Mouse (Mus musculus) frontal cortex, adult (tissue): ENCODE data around the gene Fam189a1.

ENCODE experiments used
- ATAC-seq: cut with Nextera tagmentation; 2 replicates; pipeline ENCODE4 v1.9.2; 2017; ENCODE audit warnings: mild to moderate bottlenecking, moderate library complexity, mixed read lengths; ENCODE audit not compliant: low TSS enrichment

The Fam189a1 gene

DNA sequence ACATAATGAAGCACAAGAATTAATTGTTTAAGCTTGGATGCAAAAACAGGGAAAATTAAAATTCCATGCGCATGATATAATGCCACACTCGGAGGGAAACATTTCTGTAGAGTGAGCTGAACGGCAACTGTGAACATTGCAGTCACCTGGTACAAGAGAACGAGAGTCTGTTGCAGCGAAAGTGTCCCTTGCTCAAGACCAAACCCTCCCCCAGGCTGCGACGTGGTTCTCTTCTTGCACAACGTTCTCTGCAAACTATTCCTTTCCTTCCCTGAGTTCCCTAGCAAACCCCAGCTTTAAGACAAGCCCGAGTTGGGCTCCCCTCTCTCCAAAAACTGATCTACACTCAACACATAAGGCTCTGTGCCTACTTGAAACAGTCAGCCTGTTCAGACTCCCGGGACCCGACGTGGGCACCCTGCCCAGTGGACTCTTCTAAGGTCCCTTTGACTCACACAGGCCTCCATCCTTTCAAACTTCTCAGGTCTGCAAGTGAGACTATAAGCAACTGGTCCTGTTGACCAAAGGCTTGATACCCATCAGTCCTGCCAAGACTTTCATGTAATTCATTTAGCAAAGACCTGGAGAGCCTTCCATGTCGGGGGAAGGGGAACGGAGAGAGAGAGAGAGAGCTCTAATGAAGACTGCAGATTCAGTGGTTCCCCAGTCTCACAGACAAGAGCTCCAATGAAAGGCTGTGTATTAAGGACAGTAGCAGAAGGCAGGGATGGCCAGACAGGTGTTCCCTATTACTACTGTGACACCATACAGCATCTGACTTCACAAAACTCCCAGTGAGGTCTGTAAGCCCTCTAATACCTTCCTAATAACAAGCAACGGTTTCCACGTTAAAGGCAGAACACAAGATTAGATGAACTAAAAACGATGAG, 51.9 kb downstream of the Fam189a1 start:
- no peak for ATAC-seq

DNA sequence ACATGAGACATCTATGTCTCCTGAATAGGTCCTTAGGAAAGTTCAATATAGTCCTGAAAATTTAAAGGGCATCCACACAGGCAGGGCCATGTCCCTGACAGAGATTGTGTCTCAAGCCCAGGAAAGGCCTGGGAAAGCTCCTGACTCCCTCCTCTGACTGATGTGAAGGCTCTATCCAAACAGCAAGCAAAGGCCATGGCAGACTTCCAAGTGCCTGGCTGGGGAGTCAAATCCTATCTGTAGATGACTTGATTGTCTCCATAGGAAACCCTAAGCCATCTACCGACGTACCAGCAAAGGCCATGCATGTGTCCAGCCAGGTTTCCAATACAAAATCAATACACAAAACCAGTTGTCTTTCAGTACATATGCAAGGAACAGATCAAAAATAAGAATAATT, 54.7 kb downstream of the Fam189a1 start:
- ATAC-seq, result no peak

DNA sequence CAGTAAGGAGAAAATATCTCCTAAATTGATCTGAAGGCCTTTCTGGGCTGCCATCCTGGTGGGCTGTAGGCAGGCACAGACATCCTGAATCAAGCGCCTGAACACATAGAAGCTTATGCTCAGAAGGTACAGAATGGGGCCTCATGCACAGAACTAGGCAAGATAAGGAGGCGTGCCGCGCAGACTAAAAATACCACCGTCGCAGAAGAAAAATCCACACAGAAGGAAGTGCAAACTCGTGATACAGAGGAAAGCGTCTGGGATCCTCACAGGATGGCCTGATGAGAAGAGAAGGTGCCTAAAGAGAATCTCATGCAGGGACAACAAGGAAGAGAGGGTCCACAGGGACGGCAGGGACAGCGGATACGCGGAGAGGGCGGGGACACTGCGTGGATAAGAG, 58.7 kb downstream of the Fam189a1 start:
- peak; percentile 62 for ATAC-seq

DNA sequence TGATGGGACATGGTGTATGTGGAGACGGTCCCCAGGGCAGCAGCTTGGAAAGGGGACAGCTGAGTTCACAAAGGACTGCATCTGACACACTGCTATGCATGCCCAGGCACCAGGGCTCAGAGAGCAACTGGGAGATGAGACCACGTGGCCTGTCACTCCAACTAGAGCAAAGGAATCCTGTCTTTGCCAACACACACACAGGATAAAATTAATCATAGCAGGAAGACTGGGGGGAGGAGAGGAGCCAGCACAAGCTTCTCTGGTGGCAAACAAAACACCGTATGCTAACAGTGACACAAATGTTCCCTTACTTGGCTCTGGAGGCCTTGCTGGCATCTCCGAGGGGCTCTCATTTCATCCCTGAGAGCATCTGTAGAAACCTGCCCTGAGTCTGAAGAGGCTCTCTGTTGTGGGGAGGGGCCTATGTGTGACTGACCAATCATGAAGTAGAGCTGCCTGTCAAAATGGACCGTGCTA, 60.7 kb downstream of the Fam189a1 start:
- ATAC-seq, result peak; percentile 38

DNA sequence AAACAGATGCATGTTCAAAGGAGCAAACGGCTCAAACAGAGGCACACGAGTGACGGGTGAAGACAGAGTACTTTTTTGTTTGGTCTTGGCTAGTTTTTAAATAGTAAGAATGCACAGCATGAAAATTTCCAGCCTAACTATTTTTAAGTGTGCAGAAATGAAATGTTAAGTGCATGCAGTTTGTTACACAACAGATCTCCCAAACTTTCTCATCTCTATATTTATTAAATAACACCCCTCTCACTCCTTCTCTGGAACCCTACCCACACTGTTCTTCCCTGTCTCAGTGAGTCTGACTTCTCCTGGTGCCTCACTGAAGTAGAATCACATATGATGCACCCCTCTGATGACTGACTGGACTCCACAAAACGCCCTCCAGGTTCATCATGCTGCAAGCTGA, 63.1 kb downstream of the Fam189a1 start:
- ATAC-seq, result peak; percentile 54

DNA sequence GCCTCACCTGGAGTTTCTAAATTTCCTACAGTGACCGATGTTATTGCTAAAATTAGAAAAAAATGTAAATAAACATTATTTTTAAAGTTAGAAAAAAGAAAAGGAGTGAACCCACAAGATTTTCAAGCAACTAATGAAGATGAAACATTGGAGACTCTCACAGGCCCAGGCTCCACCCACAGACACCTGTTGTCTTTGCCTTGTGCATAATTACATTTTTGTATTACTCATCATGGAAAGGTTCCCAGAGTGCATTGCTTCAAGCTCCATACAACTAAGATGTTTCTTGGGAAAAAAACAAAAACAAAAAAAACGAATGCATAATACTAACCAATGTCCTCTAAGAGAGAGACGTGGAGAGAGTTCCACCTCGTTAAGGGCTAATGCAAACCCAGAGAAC, 64.9 kb downstream of the Fam189a1 start:
- no peak for ATAC-seq

DNA sequence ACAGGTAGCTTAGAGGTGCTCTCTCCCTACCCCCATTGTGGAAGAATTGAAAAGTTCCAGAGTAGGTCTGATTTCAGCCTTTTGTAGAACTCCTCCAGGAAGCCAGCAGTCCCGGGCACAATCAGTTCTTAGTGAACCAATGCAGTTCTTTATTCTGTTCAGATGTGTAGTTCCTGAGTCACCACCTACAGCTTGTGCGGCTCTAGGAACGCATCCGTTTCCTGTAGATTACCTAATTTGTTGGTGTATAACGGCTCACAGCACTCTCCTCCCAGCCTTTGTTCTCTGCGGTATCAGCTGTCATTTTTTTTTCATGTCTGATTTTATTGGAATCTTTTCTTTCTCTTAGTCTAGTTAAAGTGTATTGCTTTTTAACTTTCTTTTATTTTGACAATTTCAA, 70.4 kb downstream of the Fam189a1 start:
- no peak for ATAC-seq

DNA sequence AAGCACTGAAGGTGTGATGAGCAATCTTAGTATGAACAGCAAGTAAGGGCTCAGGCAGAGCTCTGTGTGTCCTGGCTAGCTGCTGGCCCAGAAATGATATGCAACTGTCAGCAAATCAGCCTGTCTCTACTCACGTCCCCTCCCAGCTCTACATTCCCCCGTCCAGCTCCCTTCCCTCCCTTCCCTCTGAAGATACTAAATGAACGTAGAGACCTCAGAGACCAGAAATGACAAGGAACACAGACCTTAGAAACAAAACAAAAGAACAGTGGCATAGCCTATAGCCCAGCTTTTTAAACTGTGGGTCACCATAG, 73.6 kb downstream of the Fam189a1 start:
- no peak; the same call in 1 of the 2 replicates for ATAC-seq

DNA sequence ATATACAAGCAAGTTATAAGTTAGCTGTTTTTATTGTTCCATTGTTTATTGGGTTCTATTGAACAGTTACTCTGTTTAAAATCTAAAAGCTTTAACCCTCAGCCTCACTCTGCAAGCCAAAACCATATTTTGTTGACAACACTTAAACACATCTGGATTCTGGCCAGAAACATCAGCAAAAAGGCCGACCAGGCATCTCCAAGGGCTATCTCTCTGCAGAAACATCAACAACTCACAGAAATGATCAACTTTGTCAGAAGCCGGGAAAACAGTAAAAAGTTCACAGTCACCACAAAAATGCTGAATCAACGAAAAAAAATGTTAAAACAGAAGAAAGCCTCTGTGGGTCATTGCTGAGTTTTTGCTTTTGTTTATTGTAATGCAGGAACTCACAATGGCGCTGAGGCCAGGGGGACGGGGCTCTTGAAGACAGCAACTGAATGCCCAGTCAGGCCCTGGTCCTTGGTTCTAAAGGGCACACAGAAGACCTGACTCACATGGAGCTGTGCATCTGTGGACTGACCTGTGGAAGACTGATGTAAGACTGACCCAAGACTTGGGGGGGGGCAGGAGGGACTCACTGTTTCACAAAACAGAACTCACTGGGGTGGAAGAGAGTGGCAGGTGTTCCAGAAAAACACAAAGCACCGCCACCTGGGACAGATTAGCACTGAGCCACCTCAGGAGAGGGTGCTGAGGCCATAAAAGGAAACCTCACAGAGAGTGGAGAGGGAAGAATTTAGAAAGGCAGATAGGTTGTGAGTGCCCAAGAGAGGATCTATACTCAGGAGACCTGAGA, 74.2 kb downstream of the Fam189a1 start:
- no peak for ATAC-seq

DNA sequence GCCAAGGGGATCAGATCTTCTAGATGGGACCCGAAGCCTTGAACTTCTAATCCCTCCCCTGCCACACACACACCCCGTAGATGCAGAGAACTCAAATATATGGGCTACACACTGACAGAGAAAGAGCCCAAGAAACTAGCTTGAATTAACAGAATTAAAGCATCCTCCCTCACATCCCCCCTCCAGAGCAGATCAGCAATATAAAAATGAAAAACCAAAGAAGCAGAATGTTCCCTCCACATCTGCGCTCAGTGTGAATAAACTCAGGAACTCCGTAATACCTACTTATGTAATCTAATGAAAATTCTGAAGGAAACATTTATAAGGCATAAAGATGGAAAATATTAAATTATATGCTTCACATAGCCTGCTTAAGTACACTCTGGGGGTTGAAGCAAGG, 80.2 kb downstream of the Fam189a1 start:
- peak; percentile 38; the same call in 1 of the 2 replicates for ATAC-seq

DNA sequence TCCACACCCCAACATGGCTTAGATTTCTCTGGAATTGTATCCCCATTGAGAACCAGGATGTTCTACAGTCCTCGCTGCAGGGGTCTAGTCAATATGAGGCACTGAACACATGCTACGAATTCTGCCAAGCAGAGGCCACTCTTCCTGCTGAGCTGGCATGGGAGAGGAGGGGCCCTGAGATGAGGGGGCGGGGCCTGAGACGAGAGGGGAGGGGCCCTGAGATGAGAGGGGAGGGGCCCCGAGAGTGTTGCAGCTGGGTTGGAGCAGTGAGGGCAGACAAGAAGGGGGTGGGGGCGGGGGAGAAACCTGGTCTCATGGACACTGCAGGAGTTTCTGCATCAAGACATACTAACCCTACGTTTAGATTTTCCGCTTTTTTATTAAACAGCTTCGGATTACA, 82.2 kb downstream of the Fam189a1 start:
- no peak for ATAC-seq

DNA sequence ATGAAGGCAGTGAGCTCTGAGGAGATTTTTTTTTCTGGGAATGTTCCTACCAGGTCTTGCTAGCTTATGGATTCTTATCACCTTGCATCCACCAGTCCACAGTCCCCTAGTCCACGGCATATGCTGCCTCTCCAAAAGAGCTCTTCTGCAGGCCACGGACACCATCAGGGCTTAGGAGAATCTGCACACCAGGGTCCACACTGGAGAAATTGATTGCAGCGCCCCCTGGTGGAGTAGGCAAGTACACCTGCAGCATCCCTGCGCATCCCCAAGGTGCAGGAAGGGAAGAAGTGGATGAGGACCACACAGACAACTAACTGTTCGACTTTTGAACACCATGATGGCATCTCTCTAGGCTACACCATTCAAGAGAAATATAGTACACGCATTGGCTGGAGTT, 82.8 kb downstream of the Fam189a1 start:
- ATAC-seq, result peak; percentile 80

DNA sequence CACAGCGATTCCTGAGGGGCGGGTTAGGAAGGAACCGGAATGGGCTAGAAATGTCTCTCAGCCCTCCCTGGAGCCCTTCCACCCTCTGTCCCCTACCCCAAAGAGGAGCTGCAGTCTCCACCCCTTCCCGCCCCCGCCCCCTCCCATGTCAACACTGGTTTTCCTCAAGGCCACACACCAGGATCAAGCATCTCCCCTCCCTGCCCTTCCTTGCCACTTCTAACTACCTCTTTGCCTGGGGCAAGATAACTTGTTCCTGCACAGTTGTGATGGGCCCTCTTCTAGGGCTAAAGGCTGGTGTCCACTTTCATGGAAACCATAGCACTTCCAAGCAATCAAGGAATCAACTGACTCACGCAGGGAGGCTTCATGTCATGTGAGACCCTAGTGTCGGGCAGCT, 90.2 kb downstream of the Fam189a1 start:
- ATAC-seq, result no peak

DNA sequence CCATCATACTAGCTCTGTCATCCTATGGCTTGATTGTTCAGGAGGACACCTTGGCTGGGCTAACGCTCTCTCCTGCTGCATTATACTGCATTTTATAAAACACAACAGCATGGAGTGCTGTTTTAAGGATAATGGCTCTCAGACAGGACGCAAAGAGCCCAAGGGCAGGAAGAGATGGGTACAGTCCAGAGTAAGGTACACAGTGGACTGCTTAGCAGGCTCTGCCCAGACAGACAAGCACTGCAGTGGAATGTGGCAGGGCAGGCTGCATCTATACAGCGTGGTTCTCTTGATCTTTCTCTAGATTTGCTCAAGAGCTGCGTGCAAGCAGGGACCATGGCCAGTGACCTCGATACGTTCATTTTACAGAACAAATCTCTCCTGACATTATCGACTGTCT, 90.9 kb downstream of the Fam189a1 start:
- no peak for ATAC-seq

DNA sequence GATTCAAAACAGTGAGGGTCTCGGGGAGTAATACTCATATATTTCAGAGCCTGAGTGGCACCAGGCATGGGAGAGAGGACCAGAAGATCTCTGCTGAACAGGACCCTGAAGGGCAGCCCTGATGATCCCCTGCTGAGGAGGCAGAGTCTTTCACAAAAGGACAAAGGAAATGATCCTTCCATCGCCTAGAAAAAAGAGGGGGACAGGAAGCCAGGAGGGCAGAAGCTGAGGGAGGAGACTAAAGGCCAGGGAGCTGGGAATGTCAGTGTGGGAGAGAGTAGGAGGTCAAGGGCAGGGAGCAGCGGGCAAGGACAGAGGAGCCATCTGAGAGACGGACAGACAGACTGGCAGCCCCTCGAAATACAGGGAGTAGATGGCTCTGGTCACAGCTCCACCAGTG, 91.7 kb downstream of the Fam189a1 start:
- no peak for ATAC-seq

DNA sequence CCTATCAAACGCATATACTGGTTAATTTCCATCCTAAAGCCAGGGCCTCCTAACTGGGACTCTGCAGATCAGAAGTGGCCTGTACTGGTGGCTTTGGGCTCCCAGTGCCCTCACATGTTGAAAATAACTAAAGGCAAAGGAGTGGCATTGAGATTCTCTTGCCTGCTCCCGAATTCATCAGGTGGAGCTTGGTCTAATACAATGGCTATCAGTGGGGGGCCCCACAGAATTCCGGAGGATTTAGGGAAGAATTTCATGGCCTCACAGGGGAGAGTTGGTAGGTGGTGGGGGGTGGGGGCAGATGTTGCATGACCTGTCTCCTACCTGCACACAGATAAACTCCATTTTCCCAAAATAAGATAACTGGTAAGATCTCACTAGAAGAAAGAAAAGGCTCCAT, 92.3 kb downstream of the Fam189a1 start:
- ATAC-seq, result no peak

DNA sequence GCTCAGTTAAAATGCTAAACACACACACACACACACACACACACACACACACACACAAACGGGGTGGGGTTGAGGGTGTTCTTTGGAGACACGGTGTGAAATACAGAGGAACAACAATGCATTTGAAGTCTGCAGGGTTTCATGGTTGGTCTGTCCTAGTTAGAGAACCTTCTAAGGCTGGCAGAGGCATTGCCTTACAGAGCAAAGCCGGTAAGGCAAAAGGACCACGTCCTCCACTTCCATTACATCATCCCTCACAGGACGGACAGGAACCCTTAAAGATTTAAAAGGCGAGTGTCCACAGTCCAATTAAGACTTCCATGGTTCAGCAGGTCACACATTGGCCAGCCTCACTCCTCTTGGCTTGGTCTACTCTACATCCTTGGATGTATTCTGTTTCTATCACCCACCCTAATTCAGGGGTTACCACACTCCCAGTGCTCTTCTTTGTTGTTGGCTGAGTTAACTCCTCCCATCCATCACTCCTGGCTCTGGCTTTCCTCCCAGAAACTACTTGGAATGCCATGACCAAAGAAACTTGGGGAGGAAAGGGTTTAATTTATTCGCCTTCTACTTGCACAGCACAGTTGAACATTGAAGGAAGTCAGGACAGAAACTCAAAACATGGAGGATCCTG, 96.1 kb downstream of the Fam189a1 start:
- no peak for ATAC-seq

DNA sequence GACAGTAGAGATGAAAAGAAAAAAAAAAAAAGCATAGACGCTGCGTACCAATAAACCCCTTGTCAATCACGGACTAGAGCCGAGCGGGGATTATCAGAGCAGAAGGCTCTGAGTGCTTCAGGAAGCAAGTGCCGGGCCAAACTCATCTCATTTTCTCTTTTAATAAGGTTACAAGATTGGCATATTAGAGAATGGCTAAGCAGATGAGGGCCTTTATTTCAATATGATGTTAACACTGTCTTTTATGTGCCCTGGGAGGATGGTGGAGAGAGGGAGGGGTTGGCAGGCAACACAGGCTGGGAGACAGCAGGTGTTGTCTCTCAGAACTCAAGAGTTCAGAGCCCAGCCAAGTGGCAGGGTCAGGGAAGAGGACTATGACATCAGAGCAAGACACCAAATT, 99.5 kb downstream of the Fam189a1 start:
- no peak for ATAC-seq

DNA sequence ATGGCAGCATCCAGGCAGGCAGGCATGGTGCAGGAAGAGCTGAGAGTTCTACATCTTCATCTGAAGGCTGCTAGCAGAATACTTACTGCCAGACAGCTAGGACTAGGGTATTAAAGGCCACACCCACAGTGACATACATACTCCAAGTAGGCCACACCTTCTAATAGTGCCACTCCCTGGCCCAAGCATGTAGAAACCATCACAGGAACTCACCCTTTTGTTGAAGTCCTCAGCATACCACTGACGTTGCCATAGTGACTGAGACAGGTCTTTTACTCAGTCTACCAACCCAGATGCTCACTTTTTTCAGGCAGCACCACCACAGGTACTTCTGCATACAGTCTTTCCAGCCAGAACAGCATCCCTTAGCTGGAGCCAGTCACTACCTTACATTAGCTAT, 104.4 kb downstream of the Fam189a1 start:
- no peak for ATAC-seq

DNA sequence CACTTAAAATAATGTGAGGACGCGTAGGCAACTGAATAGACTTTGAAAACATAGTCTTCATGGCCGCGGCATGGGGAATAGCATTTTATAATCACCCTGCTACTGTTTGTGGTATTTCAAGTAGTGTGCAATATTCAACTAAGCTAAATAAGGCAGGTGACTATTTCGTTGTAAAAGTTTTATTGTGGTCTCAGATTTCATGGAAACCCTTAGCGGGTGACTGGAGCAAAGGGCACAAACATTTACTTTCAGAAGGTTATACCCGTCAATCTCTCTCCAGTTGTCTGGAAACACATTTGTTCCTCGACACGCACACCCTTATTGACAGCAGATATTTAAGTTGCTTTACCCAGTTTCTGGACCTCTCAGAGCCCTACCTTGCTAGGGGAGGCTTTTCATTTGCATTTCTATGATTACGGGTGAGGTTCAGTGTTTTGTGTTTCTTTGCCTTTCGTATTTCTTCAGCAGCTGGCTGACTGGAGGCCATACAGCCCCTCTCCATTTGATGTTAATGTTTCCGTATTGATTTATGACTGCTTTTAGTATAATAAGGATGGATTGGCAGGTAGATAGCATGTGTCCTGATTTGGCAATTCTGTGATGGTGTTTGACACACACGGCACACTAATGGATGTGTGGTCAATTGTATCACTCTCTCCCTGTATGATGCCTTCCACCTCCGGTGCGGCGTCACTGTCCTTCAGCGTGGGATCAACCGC, 107.0 kb downstream of the Fam189a1 start:
- ATAC-seq, result no peak

DNA sequence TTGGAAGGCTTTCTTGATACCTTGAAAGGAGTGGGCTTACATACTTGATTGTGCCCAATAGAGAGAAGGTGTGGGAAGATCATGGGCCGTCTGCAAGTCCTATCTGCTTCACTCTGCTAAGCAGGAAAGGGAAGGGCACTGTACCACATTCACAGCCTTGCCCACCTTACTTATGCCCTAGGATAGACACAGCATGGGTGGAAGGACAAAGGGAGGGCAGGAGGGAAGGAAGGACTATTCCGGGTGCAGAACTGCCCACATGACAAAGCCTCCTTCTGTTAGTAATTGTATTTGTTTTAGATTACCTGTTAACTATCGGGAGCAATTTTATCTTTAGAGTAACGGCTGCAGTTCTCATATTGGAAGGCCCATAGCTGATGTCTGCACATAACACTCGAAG, 108.7 kb downstream of the Fam189a1 start:
- ATAC-seq, result no peak

DNA sequence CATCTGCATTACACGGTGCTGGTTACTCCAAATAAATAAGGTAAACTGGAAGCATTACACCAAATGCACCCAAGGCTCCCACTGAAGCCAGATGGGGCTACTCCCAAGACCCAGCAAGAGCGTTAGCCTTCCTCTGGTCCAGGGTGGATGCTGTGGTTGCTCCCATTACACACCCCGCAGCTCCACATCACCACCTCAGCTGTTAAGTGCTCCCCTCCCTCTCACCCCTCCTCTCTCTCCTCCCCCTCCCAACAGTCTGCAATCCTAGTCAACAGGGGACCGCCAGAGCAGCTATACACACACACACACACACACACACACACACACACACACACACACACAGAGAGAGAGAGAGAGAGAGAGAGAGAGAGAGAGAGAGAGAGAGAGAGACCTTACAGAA, 109.7 kb downstream of the Fam189a1 start:
- ATAC-seq, result no peak
